Mouse (Mus musculus) erythroid progenitor cell, adult 5-6 weeks (primary cell): Measurements from ENCODE around the gene Grip2. TPM values are rescaled to one million over a fixed set of nuclear protein-coding genes. Genes with fewer than 3 reads are reported as not detected.

Source experiments
- total RNA-seq, 2 experiments: library from RNA; stranded (forward) in 1 of 2; stranded (reverse) in 1 of 2; fragments of 150-400 nt in 1 of 2; fragments of 186-747, 209-891 nt in 1 of 2; gene quantifications; 2 replicates each; pipeline versions ENCODE4 v1.2.3 to v1.2.4; 2015 to 2017; ENCODE audit warnings: low replicate concordance in 2 of 2

Grip2 gene
- total RNA-seq, 2 experiments from 2014 or later = not detected

Other genes with a start within 250 kb of the Grip2 start
- 25.6 and 25.9 TPM in 2 replicates for gene Slc6a6, start 143.2 kb downstream of the Grip2 start, total RNA-seq (2015; ENCODE audit: low replicate concordance)
- 9.8 and 10.9 TPM in 2 replicates for gene Slc6a6, start 143.2 kb downstream of the Grip2 start, total RNA-seq (2017; ENCODE audit: low replicate concordance)
- 24.7 and 41.4 TPM in 2 replicates for gene Ccdc174, start 50.8 kb upstream of the Grip2 start, total RNA-seq (2015; ENCODE audit: low replicate concordance)
- 41.1 and 62.2 TPM in 2 replicates for gene Ccdc174, start 50.8 kb upstream of the Grip2 start, total RNA-seq (2017; ENCODE audit: low replicate concordance)
- gene 4930590J08Rik, start 75.6 kb upstream of the Grip2 start, total RNA-seq (2015; ENCODE audit: low replicate concordance) = 2.5 TPM in 1 of 2 replicates, not detected in the other
- gene 4930590J08Rik, start 75.6 kb upstream of the Grip2 start, total RNA-seq (2017; ENCODE audit: low replicate concordance) = not detected in 2 replicates
- gene Fgd5, start 151.6 kb upstream of the Grip2 start, total RNA-seq (2015; ENCODE audit: low replicate concordance) = not detected in 2 replicates
- 0.61 TPM in 1 of 2 replicates, not detected in the other for gene Fgd5, start 151.6 kb upstream of the Grip2 start, total RNA-seq (2017; ENCODE audit: low replicate concordance)